Mouse (Mus musculus): Measurements from ENCODE around the gene Adamtsl2. TPM values are rescaled to one million over a fixed set of nuclear protein-coding genes. Genes with fewer than 3 reads are reported as not detected.
A peak's percentile ranks its signal among the peaks of the same experiment; 100 is the strongest.

Adamtsl2 gene
- total and polyA plus RNA-seq, 2 experiments from 2014 or later: 9.3 to 17.0 TPM

- Histone ChIP-seq H3K36me3 (ENCODE audit: insufficient read depth, low read length) (no peaks in the 10 kb centered on the region), H3K27ac (ENCODE audit: low read depth, low read length) (no peak overlapping the region), H3K4me2 (ENCODE audit: low read depth, low read length, poor library complexity, severe bottlenecking) (no peak overlapping the region), H3K27me3 (ENCODE audit: insufficient read depth, low read length) (no peaks in the 10 kb centered on the region), H3K4me1 (ENCODE audit: insufficient read depth, low read length) (peaks cover 6% of the 10 kb centered on the region; the same call in 1 of the 2 replicates), H3K9me3 (ENCODE audit: low read length) (no peaks in the 10 kb centered on the region), H3K4me3 (ENCODE audit: low read depth, low read length) (no peak overlapping the region), H3K9ac (replicated peaks; ENCODE audit: low read length, poor library complexity, severe bottlenecking) (no peak overlapping the region)
- 72% methylated on average over 13 of the region's 13 CpGs for WGBS
- no peak for DNase-seq (ENCODE audit: low spot score)
- TF ChIP-seq CTCF (IDR thresholded peaks at IDR 0.05): no peak
- no peak for ATAC-seq (ENCODE audit: low FRiP score)
Measured at GRCm38 (mm10) chr2:27096341-27096981, 17.3 kb downstream of the Adamtsl2 start.

DNA sequence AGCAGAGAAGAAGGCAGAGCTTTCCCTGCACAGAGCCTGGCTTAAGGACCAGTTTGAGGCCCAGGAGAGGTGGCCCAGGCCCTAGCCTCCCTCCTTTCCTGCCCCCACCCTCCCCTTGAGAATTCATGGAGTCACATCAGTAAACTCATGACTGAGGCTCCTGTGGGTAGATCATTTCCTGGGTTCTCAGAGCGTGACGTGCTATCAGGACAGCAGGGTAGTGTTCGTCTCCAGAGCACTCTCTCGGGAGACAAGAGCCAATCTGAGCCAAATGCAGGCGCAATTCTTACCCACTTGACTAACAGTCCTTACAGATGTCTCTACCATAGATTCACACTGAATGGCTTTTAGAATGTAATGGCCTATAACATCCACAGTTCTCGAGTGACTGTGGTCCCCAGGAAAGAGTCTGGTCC is 18.1 kb downstream of the Adamtsl2 start:
- no peaks in the 10 kb centered on the region for H3K36me3 ChIP-seq (ENCODE audit: insufficient read depth, low read length)
- no peaks in the 10 kb centered on the region for H3K27me3 ChIP-seq (ENCODE audit: insufficient read depth, low read length)
- DNase-seq (ENCODE audit: low spot score) (no peak), ATAC-seq (ENCODE audit: low FRiP score) (0 out of 2 replicates have a peak, but pooled peaks have one; percentile 31)
- no peak for TF ChIP-seq CTCF (IDR thresholded peaks at IDR 0.05)
- H3K4me3 ChIP-seq (ENCODE audit: low read depth, low read length): no peak overlapping the region
- no peak overlapping the region for H3K9ac ChIP-seq (replicated peaks; ENCODE audit: low read length, poor library complexity, severe bottlenecking)
- H3K9me3 ChIP-seq (ENCODE audit: low read length): no peaks in the 10 kb centered on the region
- no peak overlapping the region for H3K4me2 ChIP-seq (ENCODE audit: low read depth, low read length, poor library complexity, severe bottlenecking)
- H3K27ac ChIP-seq (ENCODE audit: low read depth, low read length): no peak overlapping the region; the same call in 1 of the 2 replicates
- WGBS: 60% methylated on average over 6 of the region's 6 CpGs
- H3K4me1 ChIP-seq (ENCODE audit: insufficient read depth, low read length): peaks cover 6% of the 10 kb centered on the region; the same call in 1 of the 2 replicates

- H3K9me3 ChIP-seq (ENCODE audit: low read length): no peaks in the 10 kb centered on the region
- H3K36me3 ChIP-seq (ENCODE audit: insufficient read depth, low read length): no peaks in the 10 kb centered on the region
- H3K4me1 ChIP-seq (ENCODE audit: insufficient read depth, low read length): peaks cover 6% of the 10 kb centered on the region; the same call in 1 of the 2 replicates
- no peak overlapping the region for H3K4me2 ChIP-seq (ENCODE audit: low read depth, low read length, poor library complexity, severe bottlenecking)
- no peak overlapping the region for H3K27ac ChIP-seq (ENCODE audit: low read depth, low read length)
- TF ChIP-seq CTCF (IDR thresholded peaks at IDR 0.05): no peak
- ATAC-seq (ENCODE audit: low FRiP score) (no peak), DNase-seq (ENCODE audit: low spot score) (peak; percentile 80)
- H3K4me3 ChIP-seq (ENCODE audit: low read depth, low read length): no peak overlapping the region
- H3K9ac ChIP-seq (replicated peaks; ENCODE audit: low read length, poor library complexity, severe bottlenecking): no peak overlapping the region
- H3K27me3 ChIP-seq (ENCODE audit: insufficient read depth, low read length): no peaks in the 10 kb centered on the region
- 21% methylated on average over 6 of the region's 6 CpGs for WGBS
Measured at GRCm38 (mm10) chr2:27097776-27098175, 18.6 kb downstream of the Adamtsl2 start.

DNA sequence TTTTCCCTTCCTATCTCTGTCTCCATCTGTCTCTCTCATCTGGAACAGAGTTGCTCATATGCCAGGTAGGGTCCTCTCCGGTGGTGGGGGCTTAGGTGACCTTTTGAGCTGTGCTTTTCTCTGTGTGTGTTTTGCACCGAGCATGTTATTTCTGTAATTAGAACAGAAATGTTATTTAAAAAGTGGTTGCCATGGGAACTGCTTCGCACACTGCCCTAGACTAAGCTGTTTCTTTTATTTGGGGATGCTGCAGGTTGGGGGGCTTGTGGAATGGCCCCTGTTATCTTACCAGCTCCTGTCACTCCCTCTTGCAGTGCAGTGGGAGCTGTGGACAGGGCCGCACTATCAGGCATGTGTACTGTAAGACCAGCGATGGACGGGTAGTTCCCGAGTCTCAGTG is 24.4 kb downstream of the Adamtsl2 start:
- Histone ChIP-seq H3K9me3 (ENCODE audit: low read length) (no peaks in the 10 kb centered on the region), H3K27me3 (ENCODE audit: insufficient read depth, low read length) (no peaks in the 10 kb centered on the region), H3K4me2 (ENCODE audit: low read depth, low read length, poor library complexity, severe bottlenecking) (no peak overlapping the region), H3K36me3 (ENCODE audit: insufficient read depth, low read length) (no peaks in the 10 kb centered on the region), H3K4me1 (ENCODE audit: insufficient read depth, low read length) (peaks cover 4% of the 10 kb centered on the region; the same call in 1 of the 2 replicates), H3K9ac (replicated peaks; ENCODE audit: low read length, poor library complexity, severe bottlenecking) (no peak overlapping the region), H3K4me3 (ENCODE audit: low read depth, low read length) (no peak overlapping the region), H3K27ac (ENCODE audit: low read depth, low read length) (no peak overlapping the region)
- DNase-seq (ENCODE audit: low spot score): no peak
- ATAC-seq (ENCODE audit: low FRiP score): 0 out of 2 replicates have a peak, but pooled peaks have one; percentile 17
- no peak for TF ChIP-seq CTCF (IDR thresholded peaks at IDR 0.05)
- WGBS: 43% methylated on average over 7 of the region's 7 CpGs

DNA sequence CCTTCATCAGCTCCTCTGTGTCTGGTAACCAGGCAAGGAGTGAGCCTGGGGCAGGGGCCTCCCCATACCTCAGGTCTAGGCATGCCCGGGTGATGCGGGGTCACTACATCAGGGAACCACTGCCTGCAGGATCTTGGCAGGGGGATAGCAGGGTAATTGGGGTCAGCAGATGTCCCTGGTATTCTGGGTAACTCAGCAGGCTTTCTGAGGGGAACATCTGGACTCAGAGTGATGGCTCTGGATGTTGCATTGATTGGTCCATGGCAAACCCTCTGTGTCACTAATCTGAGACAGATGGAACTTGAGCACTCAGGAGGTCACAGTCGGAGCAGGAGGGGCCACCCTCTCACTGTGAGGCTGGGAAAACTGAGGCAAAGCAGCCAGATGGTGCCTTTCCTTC is 27.6 kb downstream of the Adamtsl2 start:
- no peak overlapping the region for H3K9ac ChIP-seq (replicated peaks; ENCODE audit: low read length, poor library complexity, severe bottlenecking)
- H3K9me3 ChIP-seq (ENCODE audit: low read length): no peaks in the 10 kb centered on the region
- H3K36me3 ChIP-seq (ENCODE audit: insufficient read depth, low read length): no peaks in the 10 kb centered on the region
- DNase-seq (ENCODE audit: low spot score) (no peak), ATAC-seq (ENCODE audit: low FRiP score) (no peak)
- H3K4me1 ChIP-seq (ENCODE audit: insufficient read depth, low read length): peaks cover 4% of the 10 kb centered on the region; the same call in 1 of the 2 replicates
- H3K4me2 ChIP-seq (ENCODE audit: low read depth, low read length, poor library complexity, severe bottlenecking): no peak overlapping the region
- TF ChIP-seq CTCF (IDR thresholded peaks at IDR 0.05): no peak
- no peak overlapping the region for H3K4me3 ChIP-seq (ENCODE audit: low read depth, low read length)
- H3K27ac ChIP-seq (ENCODE audit: low read depth, low read length): no peak overlapping the region
- WGBS: 73% methylated on average over 3 of the region's 3 CpGs
- H3K27me3 ChIP-seq (ENCODE audit: insufficient read depth, low read length): no peaks in the 10 kb centered on the region

DNA sequence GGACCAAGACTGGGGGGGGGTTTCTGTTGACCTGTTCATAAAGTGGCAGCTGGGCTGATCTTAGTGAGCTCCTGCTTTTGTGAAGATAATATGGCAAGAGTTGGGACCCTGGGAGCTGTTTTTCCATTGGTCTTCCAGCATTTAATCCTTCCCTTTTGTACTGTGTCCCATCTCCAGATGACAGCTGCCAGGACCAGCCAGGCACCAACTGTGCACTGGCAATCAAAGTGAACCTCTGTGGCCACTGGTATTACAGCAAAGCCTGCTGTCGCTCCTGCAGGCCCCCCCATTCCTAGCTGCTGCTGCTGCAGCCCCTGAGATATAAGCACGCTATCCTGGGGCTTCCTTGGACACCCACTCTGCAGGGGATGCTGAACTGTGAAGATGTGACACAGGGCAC is 29.0 kb downstream of the Adamtsl2 start:
- no peak for ATAC-seq (ENCODE audit: low FRiP score)
- H3K36me3 ChIP-seq (ENCODE audit: insufficient read depth, low read length): no peaks in the 10 kb centered on the region
- H3K9me3 ChIP-seq (ENCODE audit: low read length): no peaks in the 10 kb centered on the region
- no peak overlapping the region for H3K9ac ChIP-seq (replicated peaks; ENCODE audit: low read length, poor library complexity, severe bottlenecking)
- no peak for TF ChIP-seq CTCF (IDR thresholded peaks at IDR 0.05)
- H3K27ac ChIP-seq (ENCODE audit: low read depth, low read length): no peak overlapping the region
- H3K27me3 ChIP-seq (ENCODE audit: insufficient read depth, low read length): no peaks in the 10 kb centered on the region
- H3K4me1 ChIP-seq (ENCODE audit: insufficient read depth, low read length): peaks cover 4% of the 10 kb centered on the region; the same call in 1 of the 2 replicates
- H3K4me2 ChIP-seq (ENCODE audit: low read depth, low read length, poor library complexity, severe bottlenecking): no peak overlapping the region
- no peak overlapping the region for H3K4me3 ChIP-seq (ENCODE audit: low read depth, low read length)
- peak; percentile 49 for DNase-seq (ENCODE audit: low spot score)
- WGBS: 46% methylated on average over 2 of the region's 2 CpGs

Data from midbrain, postnatal 0 days (tissue).